Comparison of ENCODE assay signal across 16 mouse cellular contexts in the genomic region with DNA sequence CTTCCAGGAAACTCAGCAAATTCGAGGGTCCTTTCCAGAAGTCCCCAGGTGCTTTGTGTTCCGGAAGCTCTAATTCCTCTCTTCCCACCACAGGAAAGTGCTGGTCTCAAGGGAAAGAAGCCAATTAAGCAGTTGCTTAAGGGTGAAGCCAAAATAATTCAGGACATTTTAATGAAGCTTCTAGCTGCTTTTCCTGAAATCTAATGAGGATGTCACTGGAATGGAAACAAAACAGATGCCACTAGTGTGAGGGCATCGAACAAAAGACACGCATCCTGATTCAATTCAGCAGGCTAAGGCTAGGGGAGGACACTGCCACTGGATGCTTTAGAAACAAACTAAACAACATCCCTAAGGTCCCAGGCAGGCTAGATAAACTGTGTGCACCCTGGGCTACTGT.
DNase-seq lines count a peak whose midpoint lies in the region; ATAC-seq lines count a peak whose summit lies in the region.
"Had no signal": no experiment of that assay in that cellular context is flagged by ENCODE, and none has a peak within 500 bp of the region (broad histone marks: within the 10 kb centered on the region; RNA-seq: fewer than 3 reads in every experiment).

No protein-coding gene starts in this region.

- H3K9ac ChIP-seq in neural tube, embryonic 13.5 days: no peak overlapping the region
- no peak overlapping the region for H3K9ac ChIP-seq in forebrain, embryonic 15.5 days (replicated peaks)
- no peak overlapping the region for H3K9ac ChIP-seq in neural tube, embryonic 14.5 days (replicated peaks; ENCODE audit: low read depth, low read length)
- H3K9ac ChIP-seq: kidney, embryonic 15.5 days; lung, embryonic 15.5 days; neural tube, embryonic 12.5 days had no signal

- peak; percentile 75 for ATAC-seq in neural tube, embryonic 13.5 days (ENCODE audit: low read depth)
- ATAC-seq in forebrain, embryonic 15.5 days (replicated peaks): peak; percentile 41; the same call in 1 of the 2 replicates
- ATAC-seq in neural tube, embryonic 14.5 days (ENCODE audit: low read depth): peak; percentile 61; the same call in 1 of the 2 replicates
- ATAC-seq: Patski had no signal

- peak overlapping the region; percentile 35; the same call in 1 of the 2 replicates for H3K27ac ChIP-seq in neural tube, embryonic 13.5 days (replicated peaks)
- no peak overlapping the region for H3K27ac ChIP-seq in forebrain, embryonic 15.5 days (replicated peaks)
- H3K27ac ChIP-seq in neural tube, embryonic 14.5 days (ENCODE audit: low read depth, low read length): no peak overlapping the region
- H3K27ac ChIP-seq: gastrocnemius, adult 2 months; heart, embryonic 10.5 days; kidney, embryonic 15.5 days; lung, embryonic 15.5 days; neural tube, embryonic 12.5 days had no signal

- H3K36me3 ChIP-seq in neural tube, embryonic 13.5 days: no peaks in the 10 kb centered on the region
- no peaks in the 10 kb centered on the region for H3K36me3 ChIP-seq in forebrain, embryonic 15.5 days
- H3K36me3 ChIP-seq in neural tube, embryonic 14.5 days (ENCODE audit: control insufficient read depth, insufficient read depth, low read length): no peaks in the 10 kb centered on the region
- H3K36me3 ChIP-seq: heart, embryonic 10.5 days; kidney, embryonic 15.5 days; lung, embryonic 15.5 days; neural tube, embryonic 12.5 days had no signal

- H3K4me3 ChIP-seq in neural tube, embryonic 13.5 days: no peak overlapping the region
- no peak overlapping the region for H3K4me3 ChIP-seq in forebrain, embryonic 15.5 days
- no peak overlapping the region for H3K4me3 ChIP-seq in neural tube, embryonic 14.5 days (ENCODE audit: low read depth, low read length)
- H3K4me3 ChIP-seq: gastrocnemius, adult 2 months; heart, embryonic 10.5 days; kidney, embryonic 15.5 days; lung, embryonic 15.5 days; neural tube, embryonic 12.5 days had no signal

- no peaks in the 10 kb centered on the region for H3K9me3 ChIP-seq in neural tube, embryonic 13.5 days
- no peaks in the 10 kb centered on the region for H3K9me3 ChIP-seq in forebrain, embryonic 15.5 days
- no peaks in the 10 kb centered on the region for H3K9me3 ChIP-seq in neural tube, embryonic 14.5 days (ENCODE audit: control insufficient read depth, low read length)
- H3K9me3 ChIP-seq: heart, embryonic 10.5 days; kidney, embryonic 15.5 days; lung, embryonic 15.5 days; neural tube, embryonic 12.5 days had no signal

- DNase-seq in neural tube, embryonic 10.5 days (ENCODE audit: extremely low spot score, low spot score): no peak
- DNase-seq in cerebellum, adult 9-11 months: peak; percentile 50
- DNase-seq in kidney, postnatal 25 days: no peak
- no peak for DNase-seq in frontal cortex, adult 2 months (ENCODE audit: extremely low spot score in 1 of 2, low spot score in 1 of 2)
- no peak for DNase-seq in B cell, adult 2 months
- DNase-seq: adrenal gland, adult 2 months; gastrocnemius, adult 2 months; right cerebral cortex, adult 18-20 months had no signal

- no peak overlapping the region for H3K4me2 ChIP-seq in neural tube, embryonic 13.5 days
- H3K4me2 ChIP-seq in forebrain, embryonic 15.5 days (replicated peaks): no peak overlapping the region
- H3K4me2 ChIP-seq in neural tube, embryonic 14.5 days (ENCODE audit: low read depth, low read length): no peak overlapping the region
- H3K4me2 ChIP-seq: kidney, embryonic 15.5 days; lung, embryonic 15.5 days; neural tube, embryonic 12.5 days had no signal

- H3K27me3 ChIP-seq in neural tube, embryonic 13.5 days: no peaks in the 10 kb centered on the region
- no peaks in the 10 kb centered on the region for H3K27me3 ChIP-seq in forebrain, embryonic 15.5 days
- H3K27me3 ChIP-seq in neural tube, embryonic 14.5 days (ENCODE audit: control insufficient read depth, insufficient read depth, low read length): no peaks in the 10 kb centered on the region
- H3K27me3 ChIP-seq: kidney, embryonic 15.5 days; lung, embryonic 15.5 days; neural tube, embryonic 12.5 days; Patski had no signal

- WGBS in neural tube, embryonic 13.5 days: 34% methylated on average over 4 of the region's 4 CpGs
- WGBS in forebrain, embryonic 15.5 days: 13% methylated on average over 4 of the region's 4 CpGs
- WGBS in neural tube, embryonic 14.5 days: 35% methylated on average over 4 of the region's 4 CpGs

- peaks cover 12% of the 10 kb centered on the region for H3K4me1 ChIP-seq in neural tube, embryonic 13.5 days (replicated peaks)
- H3K4me1 ChIP-seq in forebrain, embryonic 15.5 days: peaks cover 4% of the 10 kb centered on the region; the same call in 1 of the 2 replicates
- H3K4me1 ChIP-seq in neural tube, embryonic 14.5 days (ENCODE audit: control insufficient read depth, insufficient read depth, low read length): no peaks in the 10 kb centered on the region
- H3K4me1 ChIP-seq: heart, embryonic 10.5 days; kidney, embryonic 15.5 days; neural tube, embryonic 12.5 days had no signal
